Mouse (Mus musculus) heart, adult 2 months (tissue): Measurements from ENCODE around the gene Hnrnpab. TPM values are rescaled to one million over a fixed set of nuclear protein-coding genes. Genes with fewer than 3 reads are reported as not detected.
"Not testable (repeated sequence)": the region's sequence is repeated elsewhere in the genome, so short reads cannot be mapped to it uniquely, and the experiment has no call there.

ENCODE experiments used
- DNase-seq, 2 experiments: peaks; one replicate each; pipeline ENCODE4 v3.0.0; 2021
- H3K27ac ChIP-seq: fragments of 200-600 bp; 2 replicates; pipeline ENCODE4 v1.8.1; 2022
- H3K27me3 ChIP-seq: fragments of 200-500 bp; 2 replicates; pipeline ENCODE4 v1.6.1; 2012; ENCODE audit warnings: mild to moderate bottlenecking, low read length, inconsistent platforms, mixed read lengths; ENCODE audit not compliant: control insufficient read depth, insufficient read depth
- H3K36me3 ChIP-seq: fragments of 200-500 bp; 2 replicates; pipeline ENCODE4 v1.6.1; 2012; ENCODE audit warnings: low read length, inconsistent platforms; ENCODE audit not compliant: control insufficient read depth, insufficient read depth
- H3K4me1 ChIP-seq: fragments of 200-500 bp; 2 replicates; pipeline ENCODE4 v1.6.1; 2011; ENCODE audit warnings: low read length; ENCODE audit not compliant: control insufficient read depth, insufficient read depth
- H3K4me3 ChIP-seq: fragments of 200-600 bp; 2 replicates; pipeline ENCODE4 v1.8.1; 2022
- H3K79me2 ChIP-seq: fragments of 200-500 bp; replicated peaks from 2 replicates; pipeline ENCODE4 v1.6.1; 2012; ENCODE audit warnings: mild to moderate bottlenecking, inconsistent platforms, low read length, moderate library complexity, mixed read lengths; ENCODE audit not compliant: control insufficient read depth, insufficient read depth
- H3K9ac ChIP-seq: fragments of 200-500 bp; 2 replicates; pipeline ENCODE4 v1.6.1; 2012; ENCODE audit warnings: low read depth, mild to moderate bottlenecking, control low read depth, inconsistent platforms, low read length, mixed read lengths
- CTCF ChIP-seq: fragments of 200-600 bp; IDR thresholded peaks from 2 replicates; pipeline ENCODE4 v1.8.1; 2022; ENCODE audit warnings: antibody characterized with exemption, mild to moderate bottlenecking, moderate library complexity
- EP300 ChIP-seq: fragments of 200-500 bp; IDR thresholded peaks from 2 replicates; pipeline ENCODE4 v1.6.1; 2011; ENCODE audit warnings: low read depth, low read length, control low read depth; ENCODE audit not compliant: insufficient read depth
- POLR2A ChIP-seq: fragments of 200-500 bp; IDR thresholded peaks from 2 replicates; pipeline ENCODE4 v1.6.1; 2011; ENCODE audit warnings: mild to moderate bottlenecking, low read depth, low read length, control low read depth; ENCODE audit not compliant: insufficient read depth
- WGBS: fragments of 180-500 bp; shearing (Covaris S2); methylation state at CpG from one replicate; pipeline ENCODE4 v1.1.7; 2018; 5-methylcytosine and 5-hydroxymethylcytosine counted together
- intact Hi-C: fragments of 180-260 bp; cut with DNase I; formaldehyde crosslinking; loops from one replicate; pipeline ENCODE4 v1.15.1; 2025
- polyA plus RNA-seq: library from polyadenylated mRNA; depleted of rRNA; stranded (reverse); fragments of >200 nt; gene quantifications from 2 replicates; pipeline ENCODE4 v1.2.3, GENCODE M21; 2012
- total RNA-seq, 2 experiments: library from RNA; stranded (reverse); gene quantifications; 2 replicates each; pipeline ENCODE4 v1.2.3; 2021

Gene Hnrnpab
- total and polyA plus RNA-seq, 3 experiments, result 68.4 to 145 (median 132) TPM

DNA sequence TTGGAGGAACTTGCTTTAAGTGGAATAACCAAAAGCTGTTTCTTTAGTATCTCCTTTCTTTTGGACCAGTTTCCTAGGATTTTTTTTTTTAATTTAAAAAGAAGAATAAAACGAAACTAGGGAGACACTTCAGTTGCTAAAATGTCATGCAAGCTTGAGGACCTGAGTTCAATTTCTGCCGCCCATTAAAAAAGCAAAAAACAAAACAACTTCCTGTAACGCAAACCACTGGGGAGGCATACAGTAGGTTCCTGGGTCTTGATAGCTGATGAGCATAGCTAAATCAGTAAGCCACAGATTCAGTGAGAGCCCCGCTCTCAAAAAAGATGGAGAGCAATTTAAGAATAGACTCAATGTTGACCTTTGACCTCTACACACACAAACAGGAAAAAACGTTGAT lies 31.9 kb upstream of the Hnrnpab start:
- no peak overlapping the region for H3K9ac ChIP-seq
- peak overlapping the region; percentile 71 for H3K27ac ChIP-seq
- DNase-seq, result no peak
- peaks cover 2% of the 10 kb centered on the region; the same call in 1 of the 2 replicates for H3K36me3 ChIP-seq
- WGBS, result 48% methylated on average over 5 of the region's 5 CpGs
- no peaks in the 10 kb centered on the region; the same call in 1 of the 2 replicates for H3K79me2 ChIP-seq
- intact Hi-C loops, result loop anchor here (5.0 kb wide), 1 partner anchor 44 kb away; no protein-coding TSS in a partner anchor
- TF ChIP-seq CTCF (no peak), EP300 (no peak), POLR2A (no peak)
- peaks cover 12% of the 10 kb centered on the region for H3K4me1 ChIP-seq
- H3K27me3 ChIP-seq, result no peaks in the 10 kb centered on the region
- peak overlapping the region; percentile 34 for H3K4me3 ChIP-seq

DNA sequence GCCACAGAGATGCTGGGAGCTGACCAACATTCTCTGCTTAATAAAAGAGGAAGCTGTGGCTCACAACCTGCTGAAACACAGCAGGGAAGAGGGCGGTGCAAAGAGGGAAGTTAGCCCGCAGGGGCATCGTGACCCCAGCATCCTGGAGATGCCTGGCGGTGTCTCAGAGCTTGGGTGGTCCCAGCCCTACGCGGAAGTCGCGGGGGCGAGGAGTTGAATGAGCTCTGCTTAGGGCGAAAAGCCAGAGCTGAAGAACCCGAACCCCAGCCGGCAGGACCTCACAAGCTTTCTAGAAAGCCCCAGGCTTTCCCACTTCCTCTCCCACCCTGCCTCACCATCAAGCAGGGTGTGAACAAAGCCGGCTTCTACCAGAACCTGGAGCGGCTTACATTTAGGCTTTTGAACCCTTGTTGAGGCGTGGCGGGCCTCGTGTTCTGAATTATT lies 31.3 kb upstream of the Hnrnpab start:
- H3K27me3 ChIP-seq, result no peaks in the 10 kb centered on the region
- peak overlapping the region; percentile 34 for H3K4me3 ChIP-seq
- H3K36me3 ChIP-seq, result peaks cover 2% of the 10 kb centered on the region; the same call in 1 of the 2 replicates
- peak; percentile 65 to 77 for DNase-seq
- TF ChIP-seq CTCF (no peak), EP300 (no peak), POLR2A (no peak)
- H3K79me2 ChIP-seq, result no peaks in the 10 kb centered on the region; the same call in 1 of the 2 replicates
- H3K9ac ChIP-seq, result peak overlapping the region; percentile 64
- H3K27ac ChIP-seq, result peak overlapping the region; percentile 71
- 5% methylated on average over 17 of the region's 17 CpGs for WGBS
- H3K4me1 ChIP-seq, result peaks cover 9% of the 10 kb centered on the region
- intact Hi-C loops, result loop anchor here (5.0 kb wide), 1 partner anchor 44 kb away; no protein-coding TSS in a partner anchor

DNA sequence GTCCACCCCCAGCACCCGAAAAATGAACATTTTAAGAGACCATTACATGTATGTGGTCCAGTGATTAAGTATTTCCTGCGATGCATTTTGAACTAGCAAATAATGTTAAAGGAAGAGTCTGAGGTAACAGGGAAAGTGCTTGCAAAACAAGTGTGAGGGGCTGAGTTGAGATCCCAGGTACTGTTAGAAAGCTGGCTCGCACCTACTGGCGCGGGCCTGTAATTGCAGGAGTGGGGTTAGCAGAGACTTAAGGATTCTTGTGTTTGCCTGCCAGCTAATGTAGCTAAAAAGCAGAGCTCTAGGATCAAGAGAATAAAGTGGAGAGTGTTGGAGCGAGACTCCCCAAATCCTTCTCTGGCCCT lies 29.7 kb upstream of the Hnrnpab start:
- intact Hi-C loops, result loop anchor here (5.0 kb wide), 1 partner anchor 46 kb away; no protein-coding TSS in a partner anchor

DNA sequence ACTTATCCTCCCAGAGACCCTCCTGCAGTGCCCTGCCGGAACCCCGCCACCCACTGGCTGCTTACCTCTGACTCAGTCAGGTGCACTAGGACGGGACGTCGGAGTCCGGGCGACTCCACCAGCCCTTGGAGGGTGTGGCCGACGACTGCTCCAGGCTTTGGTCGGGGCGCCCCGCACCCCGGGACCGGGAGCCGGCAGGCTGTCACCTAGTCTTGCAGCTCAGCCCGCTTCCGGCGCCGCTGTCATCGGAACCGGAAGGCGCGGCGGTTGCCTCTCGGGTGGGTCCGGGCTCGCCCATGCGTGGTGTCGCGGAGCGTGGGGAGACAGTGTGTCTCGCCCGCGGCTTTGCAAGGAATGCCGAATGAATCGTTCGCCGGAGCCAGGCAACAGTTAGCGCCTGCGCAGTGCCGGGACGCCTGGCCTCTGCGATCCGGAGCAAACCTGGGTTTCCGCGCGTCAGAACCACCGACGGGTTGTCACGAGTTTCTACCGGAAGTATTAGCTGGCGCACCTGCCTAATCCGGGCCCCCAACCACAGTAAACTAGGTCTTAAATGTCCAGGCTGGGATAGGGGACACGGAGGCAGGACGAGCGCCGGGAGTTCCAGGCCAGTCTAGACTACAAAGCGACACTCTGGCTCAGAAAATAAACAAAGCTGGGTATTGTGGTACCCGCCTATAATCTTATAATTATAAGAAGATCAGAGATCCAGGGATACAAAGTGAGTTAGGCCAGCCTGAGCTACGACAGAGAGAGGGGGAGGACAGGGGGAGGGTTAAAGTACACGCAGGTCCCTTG lies 29.1 kb upstream of the Hnrnpab start, which contains the start of gene Rmnd5b:
TSS of gene Rmnd5b (minus strand) at position 372 of the 798 bp plus-strand sequence.
- Histone ChIP-seq H3K4me3 (peak within 1 kb of the TSS; percentile 86), H3K4me1 (peaks cover 11% of the 10 kb centered on the region), H3K36me3 (no peaks in the 10 kb centered on the region), H3K9ac (peak within 1 kb of the TSS; percentile 93), H3K27me3 (no peaks in the 10 kb centered on the region), H3K27ac (peak within 1 kb of the TSS; percentile 83), H3K79me2 (no peaks in the 10 kb centered on the region; the same call in 1 of the 2 replicates)
- TF ChIP-seq CTCF (peak; percentile 24; the same call in 1 of the 2 replicates), EP300 (peak; percentile 31; the same call in 1 of the 2 replicates), POLR2A (peak; percentile 56; the same call in 1 of the 2 replicates)
- peak; percentile 92 for DNase-seq
- intact Hi-C loops, result loop anchor here (2.0 to 5.0 kb wide), 2 partner anchors 15 to 47 kb away; no protein-coding TSS in a partner anchor
- under 1% methylated on average over 61 of the region's 61 CpGs for WGBS

More for the DNA sequence above, 29.7 kb upstream of the Hnrnpab start:
- 5% methylated on average over 6 of the region's 6 CpGs for WGBS
- peak overlapping the region; percentile 83 for H3K27ac ChIP-seq
- H3K79me2 ChIP-seq, result no peaks in the 10 kb centered on the region; the same call in 1 of the 2 replicates
- H3K9ac ChIP-seq, result peak overlapping the region; percentile 93
- H3K36me3 ChIP-seq, result no peaks in the 10 kb centered on the region
- peak; percentile 86 for TF ChIP-seq CTCF
- TF ChIP-seq EP300, result no peak
- H3K27me3 ChIP-seq, result no peaks in the 10 kb centered on the region
- peaks cover 12% of the 10 kb centered on the region for H3K4me1 ChIP-seq
- H3K4me3 ChIP-seq, result peak overlapping the region; percentile 86
- peak; percentile 55 to 59 for DNase-seq

DNA sequence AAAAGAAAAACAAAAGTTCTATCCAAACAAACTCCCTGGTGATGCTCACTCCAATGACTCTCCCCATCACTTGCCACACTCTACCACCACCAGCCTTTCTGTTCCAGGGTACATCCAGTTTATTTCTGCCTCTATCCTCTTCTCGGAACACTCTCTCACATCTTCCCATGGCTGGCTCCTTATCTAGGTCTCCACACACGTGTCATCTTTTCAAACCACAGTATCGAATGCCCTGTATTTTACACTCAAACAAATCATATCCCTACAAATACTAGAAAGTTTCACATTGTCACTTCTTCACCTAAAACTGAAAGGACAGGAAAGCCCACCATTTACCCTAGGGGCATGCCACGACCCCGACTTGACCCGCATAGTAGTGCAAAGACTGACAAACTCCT lies 28.5 kb upstream of the Hnrnpab start:
- Histone ChIP-seq H3K27ac (peak overlapping the region; percentile 83), H3K79me2 (no peaks in the 10 kb centered on the region; the same call in 1 of the 2 replicates), H3K36me3 (no peaks in the 10 kb centered on the region), H3K4me1 (peaks cover 11% of the 10 kb centered on the region), H3K27me3 (no peaks in the 10 kb centered on the region), H3K9ac (peak overlapping the region; percentile 93), H3K4me3 (peak overlapping the region; percentile 86)
- intact Hi-C loops, result loop anchor here (2.0 to 5.0 kb wide), 2 partner anchors 14 to 47 kb away; no protein-coding TSS in a partner anchor
- no peak for TF ChIP-seq CTCF
- no peak for TF ChIP-seq EP300
- no peak for TF ChIP-seq POLR2A
- no peak for DNase-seq
- 6% methylated on average over 6 of the region's 6 CpGs for WGBS

DNA sequence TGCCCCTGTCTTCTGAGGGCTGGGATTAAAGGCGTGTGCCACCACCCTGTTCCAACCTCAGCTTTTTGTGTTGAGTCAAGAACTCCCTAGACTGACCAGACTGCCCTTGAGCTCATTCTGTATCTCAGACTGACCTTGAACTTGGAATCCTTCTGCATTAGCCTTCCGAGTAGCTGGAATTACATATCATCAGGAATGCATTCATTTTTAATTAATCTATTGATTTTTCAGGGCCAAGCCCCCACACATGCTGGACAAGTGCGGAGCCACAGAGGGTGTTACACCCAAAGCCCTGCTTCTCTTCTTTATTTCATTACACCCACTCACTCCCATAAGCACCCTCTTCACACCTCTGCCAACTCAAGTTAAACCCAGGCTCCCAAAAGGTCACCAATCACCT lies 27.1 kb upstream of the Hnrnpab start:
- WGBS, result 91% methylated on average over 3 of the region's 3 CpGs
- intact Hi-C loops, result loop anchor here (2.0 kb wide), 1 partner anchor 13 kb away; no protein-coding TSS in a partner anchor
- H3K4me1 ChIP-seq, result peaks cover 11% of the 10 kb centered on the region
- no peaks in the 10 kb centered on the region for H3K36me3 ChIP-seq
- no peak overlapping the region for H3K9ac ChIP-seq
- no peaks in the 10 kb centered on the region; the same call in 1 of the 2 replicates for H3K79me2 ChIP-seq
- no peak overlapping the region for H3K4me3 ChIP-seq
- no peak for TF ChIP-seq EP300
- TF ChIP-seq CTCF, result no peak
- TF ChIP-seq POLR2A, result no peak
- no peak overlapping the region for H3K27ac ChIP-seq
- no peak for DNase-seq
- no peaks in the 10 kb centered on the region for H3K27me3 ChIP-seq

DNA sequence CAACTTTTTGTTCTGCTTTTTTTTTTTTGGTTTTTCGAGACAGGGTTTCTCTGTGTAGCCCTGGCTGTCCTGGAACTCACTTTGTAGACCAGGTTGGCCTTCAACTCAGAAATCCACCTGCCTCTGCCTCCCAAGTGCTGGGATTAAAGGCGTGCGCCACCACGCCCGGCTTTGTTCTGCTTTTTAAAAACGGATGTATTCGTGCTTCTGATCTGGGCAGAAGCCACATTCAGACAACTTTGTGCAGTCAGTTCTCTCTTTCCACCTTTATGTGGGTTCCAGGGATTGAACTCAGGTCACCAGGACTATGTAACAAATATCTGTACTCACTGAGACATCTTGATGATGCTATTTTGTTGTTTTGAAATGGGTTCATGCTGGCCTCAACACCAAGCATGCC lies 26.6 kb upstream of the Hnrnpab start:
- intact Hi-C loops, H3K27ac ChIP-seq, H3K79me2 ChIP-seq, DNase-seq, H3K9ac ChIP-seq, H3K4me3 ChIP-seq, H3K27me3 ChIP-seq, H3K36me3 ChIP-seq: not testable (repeated sequence)
- WGBS, result 88% methylated on average over 7 of the region's 7 CpGs
- H3K4me1 ChIP-seq, result peaks cover 11% of the 10 kb centered on the region
